Mouse (Mus musculus): Measurements from ENCODE around the gene Ficd. TPM values are rescaled to one million over a fixed set of nuclear protein-coding genes. Genes with fewer than 3 reads are reported as not detected.

Gene Ficd
- total and polyA plus RNA-seq, 3 experiments, result 1.5 to 5.8 (median 1.9) TPM

- TF ChIP-seq POLR2AphosphoS5 (IDR thresholded peaks at IDR 0.05; ENCODE audit: insufficient replicate concordance, low read depth, low read length) (no peak), CTCF (IDR thresholded peaks at IDR 0.05; ENCODE audit: low read depth, low read length) (no peak), TAL1 (conservative IDR thresholded peaks at IDR 0.05; ENCODE audit: low read depth, low read length) (no peak), GATA1 (IDR thresholded peaks at IDR 0.05; ENCODE audit: borderline replicate concordance, low read length) (no peak), GATA2 (IDR thresholded peaks at IDR 0.05; ENCODE audit: borderline replicate concordance, low read depth, low read length) (no peak)
- Histone ChIP-seq H3K9me3 (replicated peaks) (no peaks in the 10 kb centered on the region), H3K4me1 (ENCODE audit: insufficient read depth, low read depth, low read length) (no peaks in the 10 kb centered on the region), H3K4me3 (ENCODE audit: low read depth, low read length) (no peak overlapping the region), H3K36me3 (replicated peaks) (no peaks in the 10 kb centered on the region), H3K27me3 (ENCODE audit: insufficient read depth, low read length) (peaks cover 29% of the 10 kb centered on the region)
- ATAC-seq (ENCODE audit: extremely low read depth, insufficient number of reproducible peaks, low FRiP score, poor library complexity, severe bottlenecking) (no peak), DNase-seq (ENCODE audit: low spot score) (no peak)
Measured at GRCm38 (mm10) chr5:113786985-113787384, 51.4 kb downstream of the Ficd start.

GRCm38 (mm10) chr5:113788645-113789044 is 53.0 kb downstream of the Ficd start:
- Histone ChIP-seq H3K36me3 (replicated peaks) (no peaks in the 10 kb centered on the region), H3K4me3 (ENCODE audit: low read depth, low read length) (no peak overlapping the region), H3K27me3 (ENCODE audit: insufficient read depth, low read length) (peaks cover 30% of the 10 kb centered on the region), H3K9me3 (replicated peaks) (no peaks in the 10 kb centered on the region), H3K4me1 (ENCODE audit: insufficient read depth, low read depth, low read length) (no peaks in the 10 kb centered on the region)
- ATAC-seq (ENCODE audit: extremely low read depth, insufficient number of reproducible peaks, low FRiP score, poor library complexity, severe bottlenecking), result no peak
- DNase-seq (ENCODE audit: low spot score), result no peak
- TF ChIP-seq CTCF (IDR thresholded peaks at IDR 0.05; ENCODE audit: low read depth, low read length), result no peak
- no peak for TF ChIP-seq GATA1 (IDR thresholded peaks at IDR 0.05; ENCODE audit: borderline replicate concordance, low read length)
- TF ChIP-seq GATA2 (IDR thresholded peaks at IDR 0.05; ENCODE audit: borderline replicate concordance, low read depth, low read length), result no peak
- TF ChIP-seq TAL1 (conservative IDR thresholded peaks at IDR 0.05; ENCODE audit: low read depth, low read length), result no peak
- no peak for TF ChIP-seq POLR2AphosphoS5 (IDR thresholded peaks at IDR 0.05; ENCODE audit: insufficient replicate concordance, low read depth, low read length)

DNA sequence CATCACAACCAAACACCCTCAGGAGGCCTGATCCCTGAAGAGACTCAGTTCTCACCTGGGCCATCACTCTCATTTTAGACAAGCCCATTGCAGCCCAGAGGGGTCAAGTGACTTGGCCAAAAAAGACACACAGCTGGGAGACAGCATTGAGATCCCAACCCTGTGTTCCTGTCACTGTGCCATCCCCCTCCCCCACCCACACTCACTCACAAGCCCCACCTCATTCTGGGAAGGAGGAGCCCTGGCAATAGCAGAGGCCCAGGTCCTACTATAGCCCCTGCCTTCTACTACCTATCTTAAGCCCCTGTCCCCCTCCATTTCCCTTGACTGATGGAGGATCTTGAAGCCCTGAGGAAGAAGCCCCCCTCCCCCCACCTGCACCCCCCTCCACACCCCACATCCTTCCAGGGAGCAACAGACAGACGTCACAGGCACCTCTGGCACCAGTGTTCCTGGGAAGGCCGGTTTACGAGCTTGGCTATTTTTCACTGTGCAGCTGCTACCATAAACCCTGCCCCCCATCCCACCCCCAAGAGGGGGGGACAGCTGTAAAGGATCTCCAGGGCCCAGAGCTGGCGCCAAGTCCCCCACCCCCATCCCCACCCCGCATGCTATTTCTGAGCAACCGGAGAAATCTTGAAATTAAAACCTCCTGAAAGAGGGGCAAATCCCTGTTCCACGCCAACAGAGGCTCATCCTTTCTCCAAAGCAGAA is 53.6 kb downstream of the Ficd start:
- DNase-seq (ENCODE audit: low spot score) (no peak), ATAC-seq (ENCODE audit: extremely low read depth, insufficient number of reproducible peaks, low FRiP score, poor library complexity, severe bottlenecking) (no peak)
- peaks cover 29% of the 10 kb centered on the region for H3K27me3 ChIP-seq (ENCODE audit: insufficient read depth, low read length)
- no peaks in the 10 kb centered on the region for H3K4me1 ChIP-seq (ENCODE audit: insufficient read depth, low read depth, low read length)
- TF ChIP-seq TAL1 (conservative IDR thresholded peaks at IDR 0.05; ENCODE audit: low read depth, low read length) (no peak), GATA1 (IDR thresholded peaks at IDR 0.05; ENCODE audit: borderline replicate concordance, low read length) (no peak), CTCF (IDR thresholded peaks at IDR 0.05; ENCODE audit: low read depth, low read length) (no peak), GATA2 (IDR thresholded peaks at IDR 0.05; ENCODE audit: borderline replicate concordance, low read depth, low read length) (no peak), POLR2AphosphoS5 (IDR thresholded peaks at IDR 0.05; ENCODE audit: insufficient replicate concordance, low read depth, low read length) (no peak)
- H3K4me3 ChIP-seq (ENCODE audit: low read depth, low read length), result no peak overlapping the region
- no peaks in the 10 kb centered on the region for H3K9me3 ChIP-seq (replicated peaks)
- no peaks in the 10 kb centered on the region for H3K36me3 ChIP-seq (replicated peaks)

Other genes with a start within 250 kb of the Ficd start
- not detected in 2 replicates for gene Wscd2, start 245.5 kb upstream of the Ficd start, total RNA-seq (2014; fragmentation: Nextera tagmentation)
- gene Wscd2, start 245.5 kb upstream of the Ficd start, total RNA-seq (2017), result 0.06 and 0.27 TPM in 2 replicates
- not detected in 2 replicates for gene Wscd2, start 245.5 kb upstream of the Ficd start, polyA plus RNA-seq (2012)
- gene Cmklr1, start 85.4 kb upstream of the Ficd start, total RNA-seq (2014; fragmentation: Nextera tagmentation), result not detected in 2 replicates
- gene Cmklr1, start 85.4 kb upstream of the Ficd start, total RNA-seq (2017), result 0.05 TPM in 1 of 2 replicates, not detected in the other
- gene Cmklr1, start 85.4 kb upstream of the Ficd start, polyA plus RNA-seq (2012), result not detected in 2 replicates
- gene 1700069L16Rik, start 11.0 kb upstream of the Ficd start, total RNA-seq (2014; fragmentation: Nextera tagmentation), result not detected in 2 replicates
- 0.29 TPM in 1 of 2 replicates, not detected in the other for gene 1700069L16Rik, start 11.0 kb upstream of the Ficd start, total RNA-seq (2017)
- gene 1700069L16Rik, start 11.0 kb upstream of the Ficd start, polyA plus RNA-seq (2012), result not detected in 2 replicates
- gene Sart3, start 36.7 kb downstream of the Ficd start, total RNA-seq (2014; fragmentation: Nextera tagmentation), result 18.6 and 19.0 TPM in 2 replicates
- gene Sart3, start 36.7 kb downstream of the Ficd start, total RNA-seq (2017), result 30.4 and 32.6 TPM in 2 replicates
- gene Sart3, start 36.7 kb downstream of the Ficd start, polyA plus RNA-seq (2012), result 45.6 and 52.6 TPM in 2 replicates
- 44.2 and 46.2 TPM in 2 replicates for gene Iscu, start 36.9 kb downstream of the Ficd start, total RNA-seq (2014; fragmentation: Nextera tagmentation)
- gene Iscu, start 36.9 kb downstream of the Ficd start, total RNA-seq (2017), result 76.9 and 93.6 TPM in 2 replicates
- 39.5 and 50.7 TPM in 2 replicates for gene Iscu, start 36.9 kb downstream of the Ficd start, polyA plus RNA-seq (2012)
- not detected in 2 replicates for gene Tmem119, start 64.7 kb downstream of the Ficd start, total RNA-seq (2014; fragmentation: Nextera tagmentation)
- gene Tmem119, start 64.7 kb downstream of the Ficd start, total RNA-seq (2017), result 0.12 and 0.27 TPM in 2 replicates
- 0.21 and 0.24 TPM in 2 replicates for gene Tmem119, start 64.7 kb downstream of the Ficd start, polyA plus RNA-seq (2012)
- 12.7 and 13.9 TPM in 2 replicates for gene Selplg, start 96.8 kb downstream of the Ficd start, total RNA-seq (2014; fragmentation: Nextera tagmentation)
- gene Selplg, start 96.8 kb downstream of the Ficd start, total RNA-seq (2017), result 8.5 and 10.7 TPM in 2 replicates
- 18.7 and 22.5 TPM in 2 replicates for gene Selplg, start 96.8 kb downstream of the Ficd start, polyA plus RNA-seq (2012)
- 77.5 and 83.7 TPM in 2 replicates for gene Coro1c, start 173.0 kb downstream of the Ficd start, total RNA-seq (2014; fragmentation: Nextera tagmentation)
- gene Coro1c, start 173.0 kb downstream of the Ficd start, total RNA-seq (2017), result 70.5 and 77.3 TPM in 2 replicates
- 56.6 and 59.1 TPM in 2 replicates for gene Coro1c, start 173.0 kb downstream of the Ficd start, polyA plus RNA-seq (2012)

Data from G1E (cell line).